Mouse (Mus musculus) liver, embryonic 16.5 days (tissue): Measurements from ENCODE around the gene Slco2b1. TPM values are rescaled to one million over a fixed set of nuclear protein-coding genes. Genes with fewer than 3 reads are reported as not detected.

ENCODE experiments used
- ATAC-seq: fragments of 200-750 bp; cut with Nextera tagmentation; 2 replicates; pipeline ENCODE4 v1.8.0; 2017; ENCODE audit warnings: low read depth, mild to moderate bottlenecking, moderate number of reproducible peaks, moderate library complexity
- H3K27ac ChIP-seq: fragments of 300-500 bp; sonication (generic); 2 replicates; pipeline ENCODE4 v1.5.1; 2014; ENCODE audit warnings: mild to moderate bottlenecking, low read length
- H3K27me3 ChIP-seq: fragments of 300-500 bp; sonication (generic); 2 replicates; pipeline ENCODE4 v1.6.1; 2014; ENCODE audit warnings: low read depth, low read length, mixed read lengths; ENCODE audit not compliant: control insufficient read depth, insufficient read depth
- H3K36me3 ChIP-seq: fragments of 300-500 bp; sonication (generic); 2 replicates; pipeline ENCODE4 v1.6.1; 2014; ENCODE audit warnings: mild to moderate bottlenecking; ENCODE audit not compliant: control insufficient read depth, insufficient read depth
- H3K4me1 ChIP-seq: fragments of 300-500 bp; sonication (generic); 2 replicates; pipeline ENCODE4 v1.6.1; 2014; ENCODE audit warnings: low read depth, low read length, mixed read lengths; ENCODE audit not compliant: control insufficient read depth
- H3K4me2 ChIP-seq: fragments of 300-500 bp; sonication (generic); 2 replicates; pipeline ENCODE4 v1.6.1; 2014; ENCODE audit warnings: low read depth, low read length, mixed read lengths
- H3K4me3 ChIP-seq: fragments of 300-500 bp; sonication (generic); 2 replicates; pipeline ENCODE4 v1.5.1; 2014; ENCODE audit warnings: low read depth, mild to moderate bottlenecking, low read length
- H3K9ac ChIP-seq: fragments of 300-500 bp; sonication (generic); 2 replicates; pipeline ENCODE4 v1.6.1; 2014; ENCODE audit warnings: low read depth, low read length
- H3K9me3 ChIP-seq: fragments of 300-500 bp; sonication (generic); replicated peaks from 2 replicates; pipeline ENCODE4 v1.6.1; 2016; ENCODE audit warnings: low read length; ENCODE audit not compliant: control insufficient read depth
- WGBS: fragments of 180-500 bp; shearing (Covaris S2); extraction: QIAGEN DNeasy Blood & Tissue Kit; methylation state at CpG from one replicate; pipeline ENCODE4 v1.1.7; 2014; ENCODE audit not compliant: insufficient replicate concordance; 5-methylcytosine and 5-hydroxymethylcytosine counted together
- polyA plus RNA-seq: library from polyadenylated mRNA; unstranded; fragments of >200 nt; fragmentation: Nextera tagmentation; extraction: Ambion mirVana; gene quantifications from 2 replicates; pipeline ENCODE4 v1.2.1, GENCODE M21; 2015

The Slco2b1 gene
- polyA plus RNA-seq, 1 experiment from 2014 or later, result 0.58 TPM

DNA sequence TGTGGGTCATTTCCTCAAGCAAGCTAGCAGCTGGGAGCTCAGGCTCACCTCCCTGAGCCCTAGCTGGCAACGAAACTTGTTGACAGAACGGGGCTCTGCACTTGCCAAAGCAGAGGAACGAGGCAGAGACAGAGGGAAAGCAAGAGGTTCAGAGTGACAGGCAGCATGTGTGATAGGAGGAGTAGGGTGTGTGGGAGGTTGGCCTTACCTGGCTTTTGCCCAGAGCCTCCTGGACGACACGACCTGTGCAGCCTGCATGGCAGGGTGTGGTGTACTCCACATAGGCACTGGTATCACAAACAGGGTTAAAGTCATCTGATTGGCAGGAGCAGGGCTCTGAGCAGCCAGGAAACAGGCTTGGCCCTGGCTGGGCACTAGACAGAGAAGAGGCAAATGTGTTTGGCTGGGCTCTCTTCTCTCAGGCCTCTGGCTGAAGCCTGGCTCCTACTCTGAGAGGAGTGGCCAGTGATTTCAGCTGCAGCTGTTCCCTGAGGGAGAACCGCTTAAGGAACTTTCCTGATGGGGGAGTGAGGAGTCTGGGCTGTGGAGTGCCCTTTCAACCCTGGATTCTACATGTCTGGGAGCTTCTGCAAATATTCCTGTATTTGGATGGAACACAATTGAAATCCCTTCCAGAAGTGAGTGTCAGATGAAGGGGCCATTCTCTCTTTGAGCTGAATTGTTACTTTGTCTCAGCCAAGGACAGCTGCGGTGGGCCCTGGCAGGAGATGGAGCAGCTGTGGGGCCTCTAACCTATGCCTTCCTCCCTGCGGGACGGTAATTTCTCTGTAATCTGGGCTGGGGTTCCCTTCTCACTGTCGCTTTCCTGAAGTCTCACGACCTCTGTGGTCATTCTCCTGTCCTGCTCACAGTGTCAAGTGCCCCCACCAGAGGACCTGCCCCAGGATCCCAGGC, 46.3 kb downstream of the Slco2b1 start:
- Histone ChIP-seq H3K4me1 (no peaks in the 10 kb centered on the region), H3K36me3 (no peaks in the 10 kb centered on the region), H3K9ac (no peak overlapping the region), H3K9me3 (no peaks in the 10 kb centered on the region), H3K27me3 (no peaks in the 10 kb centered on the region), H3K27ac (no peak overlapping the region), H3K4me2 (no peak overlapping the region), H3K4me3 (no peak overlapping the region)
- 50% methylated on average over 11 of the region's 11 CpGs for WGBS
- ATAC-seq, result no peak

GRCm38 (mm10) chr7:99663507-99664220, 47.5 kb downstream of the Slco2b1 start:
- Histone ChIP-seq H3K4me3 (no peak overlapping the region), H3K9me3 (no peaks in the 10 kb centered on the region), H3K36me3 (no peaks in the 10 kb centered on the region), H3K4me2 (no peak overlapping the region), H3K27me3 (no peaks in the 10 kb centered on the region), H3K9ac (no peak overlapping the region), H3K4me1 (no peaks in the 10 kb centered on the region), H3K27ac (no peak overlapping the region)
- ATAC-seq, result no peak
- 66% methylated on average over 9 of the region's 9 CpGs for WGBS

DNA sequence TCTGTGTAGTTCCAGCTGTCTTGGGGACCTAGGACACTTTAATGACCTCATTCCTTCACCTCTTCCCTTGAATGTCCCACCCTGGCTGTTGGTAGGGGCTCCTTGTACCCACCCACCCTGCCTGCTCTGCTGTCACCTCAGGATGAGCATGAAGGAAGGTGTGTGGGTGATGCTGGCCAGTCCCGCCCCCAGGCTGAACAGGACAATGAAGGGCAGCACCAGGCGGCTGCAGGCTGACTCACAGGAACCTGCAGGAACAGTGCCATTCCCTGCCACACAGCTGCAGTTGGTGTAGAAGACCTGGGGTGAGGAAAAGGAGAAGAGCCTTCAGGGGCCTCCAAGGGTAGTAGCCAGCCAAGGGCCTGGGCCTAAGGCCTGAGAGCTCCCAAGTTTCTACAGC, 48.8 kb downstream of the Slco2b1 start:
- Histone ChIP-seq H3K9ac (no peak overlapping the region), H3K27me3 (no peaks in the 10 kb centered on the region), H3K4me1 (no peaks in the 10 kb centered on the region), H3K36me3 (no peaks in the 10 kb centered on the region), H3K4me2 (no peak overlapping the region), H3K4me3 (no peak overlapping the region), H3K27ac (no peak overlapping the region), H3K9me3 (no peaks in the 10 kb centered on the region)
- ATAC-seq, result no peak
- WGBS, result 55% methylated on average over 2 of the region's 2 CpGs

DNA sequence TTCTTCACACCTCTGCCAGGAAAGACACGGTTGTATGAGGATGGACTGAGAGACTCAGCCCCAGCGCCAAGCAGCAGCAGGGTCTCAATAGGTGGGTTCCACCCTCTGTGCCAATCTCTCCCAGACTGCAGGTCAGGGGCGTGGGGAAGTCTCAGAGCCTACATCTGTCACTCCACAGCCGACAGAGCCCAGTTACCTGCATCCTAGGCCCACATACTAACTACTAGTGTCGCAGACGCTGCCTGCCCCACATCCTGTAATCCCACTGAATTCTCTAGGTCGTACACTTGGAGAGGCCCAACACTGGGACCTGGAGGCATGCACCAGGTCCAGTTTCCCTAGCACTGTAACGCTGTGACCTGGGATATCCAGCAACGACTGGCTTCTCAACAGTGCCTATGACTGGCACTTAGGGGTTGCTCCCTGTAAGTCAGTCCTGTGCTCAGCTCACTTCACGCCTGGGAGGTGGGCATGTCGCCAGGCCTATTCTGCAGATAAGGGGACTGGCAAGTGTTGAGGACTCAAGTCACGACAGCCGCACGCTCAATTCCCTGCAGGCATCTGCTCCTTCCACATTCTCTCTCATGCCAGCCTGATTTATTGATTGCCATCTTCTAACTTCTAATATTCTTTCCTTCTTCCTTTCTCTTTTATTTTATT, 49.4 kb downstream of the Slco2b1 start:
- Histone ChIP-seq H3K27ac (no peak overlapping the region), H3K4me1 (no peaks in the 10 kb centered on the region), H3K36me3 (no peaks in the 10 kb centered on the region), H3K27me3 (no peaks in the 10 kb centered on the region), H3K9me3 (no peaks in the 10 kb centered on the region), H3K9ac (no peak overlapping the region), H3K4me3 (no peak overlapping the region), H3K4me2 (no peak overlapping the region)
- no peak for ATAC-seq
- 62% methylated on average over 14 of the region's 14 CpGs for WGBS

GRCm38 (mm10) chr7:99661071-99661470, 50.1 kb downstream of the Slco2b1 start:
- Histone ChIP-seq H3K9me3 (no peaks in the 10 kb centered on the region), H3K4me3 (no peak overlapping the region), H3K4me2 (no peak overlapping the region), H3K27ac (no peak overlapping the region), H3K36me3 (no peaks in the 10 kb centered on the region), H3K27me3 (no peaks in the 10 kb centered on the region), H3K4me1 (no peaks in the 10 kb centered on the region), H3K9ac (no peak overlapping the region)
- 70% methylated on average over 9 of the region's 9 CpGs for WGBS
- no peak for ATAC-seq

DNA sequence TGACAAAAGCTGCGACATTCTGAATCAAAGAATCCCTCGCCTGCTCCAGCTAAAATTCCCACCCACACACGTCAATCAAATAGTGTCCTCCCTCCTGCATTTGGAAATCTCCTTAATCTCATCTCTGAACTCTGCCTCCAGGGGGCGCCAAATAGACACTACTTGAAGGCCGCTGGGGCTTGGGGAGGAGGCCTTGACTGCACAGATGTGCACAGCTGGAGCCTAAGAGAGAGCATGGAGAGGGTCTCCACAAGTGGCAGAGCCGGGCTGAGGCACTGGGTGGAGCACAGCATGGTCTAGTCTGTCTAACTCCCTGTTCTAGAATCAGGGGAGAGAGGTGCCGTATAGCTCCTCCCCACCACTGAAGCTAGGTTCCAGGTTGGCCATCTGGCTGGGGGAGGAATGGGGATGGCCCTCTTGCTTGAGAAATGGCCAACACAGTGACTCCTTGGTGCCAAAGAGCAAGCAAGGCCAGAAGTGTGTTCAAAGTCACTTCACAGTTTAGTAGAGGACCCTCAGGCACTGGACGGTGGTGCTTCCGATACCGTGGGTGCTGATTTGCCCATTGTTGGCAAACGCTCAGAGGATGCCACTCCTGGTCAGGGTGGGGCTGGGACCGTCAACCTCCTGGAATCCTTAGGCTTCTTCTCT, 51.6 kb downstream of the Slco2b1 start:
- Histone ChIP-seq H3K4me2 (no peak overlapping the region), H3K36me3 (no peaks in the 10 kb centered on the region), H3K27me3 (no peaks in the 10 kb centered on the region), H3K27ac (no peak overlapping the region), H3K4me3 (no peak overlapping the region), H3K4me1 (no peaks in the 10 kb centered on the region), H3K9ac (no peak overlapping the region), H3K9me3 (no peaks in the 10 kb centered on the region)
- 42% methylated on average over 12 of the region's 12 CpGs for WGBS
- no peak for ATAC-seq

GRCm38 (mm10) chr7:99654244-99654643, 56.9 kb downstream of the Slco2b1 start:
- WGBS, result 59% methylated on average over 11 of the region's 11 CpGs
- ATAC-seq, result no peak

DNA sequence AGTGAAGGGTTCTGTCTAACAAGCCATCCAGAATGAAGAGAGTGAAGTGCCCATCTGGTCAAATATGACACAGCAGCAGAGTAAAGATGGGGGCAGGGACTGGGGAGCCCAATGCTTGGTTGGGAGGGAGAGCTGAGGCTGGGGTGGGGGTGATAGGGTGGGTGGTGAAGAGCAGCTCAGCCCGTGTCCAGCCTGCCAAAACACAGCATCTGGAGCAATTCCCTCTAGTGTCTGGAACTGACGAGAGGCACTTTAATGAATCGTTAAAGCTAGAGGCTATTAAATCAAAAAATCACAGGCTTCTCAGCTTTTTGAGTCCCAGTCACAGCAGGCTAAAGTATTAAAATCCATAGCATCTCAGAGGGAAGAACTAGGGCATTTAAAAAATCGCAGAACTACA, 61.6 kb downstream of the Slco2b1 start:
- Histone ChIP-seq H3K36me3 (no peaks in the 10 kb centered on the region), H3K27me3 (no peaks in the 10 kb centered on the region; the same call in 1 of the 2 replicates), H3K9ac (no peak overlapping the region), H3K4me2 (no peak overlapping the region), H3K9me3 (no peaks in the 10 kb centered on the region), H3K27ac (no peak overlapping the region), H3K4me1 (no peaks in the 10 kb centered on the region), H3K4me3 (no peak overlapping the region)
- no peak for ATAC-seq
- WGBS, result 53% methylated on average over 4 of the region's 4 CpGs

More at GRCm38 (mm10) chr7:99654244-99654643, 56.9 kb downstream of the Slco2b1 start:
- H3K36me3 ChIP-seq, result no peaks in the 10 kb centered on the region
- H3K4me2 ChIP-seq, result no peak overlapping the region
- no peaks in the 10 kb centered on the region for H3K4me1 ChIP-seq
- H3K27ac ChIP-seq, result no peak overlapping the region
- no peaks in the 10 kb centered on the region; the same call in 1 of the 2 replicates for H3K27me3 ChIP-seq
- H3K9ac ChIP-seq, result no peak overlapping the region
- no peaks in the 10 kb centered on the region for H3K9me3 ChIP-seq
- H3K4me3 ChIP-seq, result no peak overlapping the region
